Mouse (Mus musculus) stomach, postnatal 0 days (tissue): ENCODE measurements around the gene Elf1. TPM values are rescaled to one million over a fixed set of nuclear protein-coding genes. Genes with fewer than 3 reads are reported as not detected.
A peak's percentile ranks its signal among the peaks of the same experiment; 100 is the strongest.

Experiments
- ATAC-seq: fragments of 200-750 bp; cut with Nextera tagmentation; 2 replicates; pipeline ENCODE4 v1.8.0; 2017; ENCODE audit not compliant: low FRiP score, low TSS enrichment
- DNase-seq: peaks from one replicate; pipeline ENCODE4 v3.0.0-alpha.2; 2016; ENCODE audit warnings: low spot score
- H3K27ac ChIP-seq: fragments of 300-500 bp; sonication (generic); replicated peaks from 2 replicates; pipeline ENCODE4 v1.5.1; 2014; ENCODE audit warnings: mild to moderate bottlenecking, control low read depth
- H3K27me3 ChIP-seq: fragments of 300-500 bp; sonication (generic); 2 replicates; pipeline ENCODE4 v1.6.1; 2014; ENCODE audit warnings: low read length; ENCODE audit not compliant: control insufficient read depth, insufficient read depth
- H3K36me3 ChIP-seq: fragments of 300-500 bp; sonication (generic); 2 replicates; pipeline ENCODE4 v1.6.1; 2014; ENCODE audit warnings: low read length, mixed read lengths; ENCODE audit not compliant: control insufficient read depth, insufficient read depth
- H3K4me1 ChIP-seq: fragments of 300-500 bp; sonication (generic); replicated peaks from 2 replicates; pipeline ENCODE4 v1.6.1; 2014; ENCODE audit warnings: antibody characterized with exemption; ENCODE audit not compliant: control insufficient read depth, insufficient read depth
- H3K4me2 ChIP-seq: fragments of 300-500 bp; sonication (generic); replicated peaks from 2 replicates; pipeline ENCODE4 v1.6.1; 2014; ENCODE audit warnings: low read depth, mild to moderate bottlenecking, control low read depth, moderate library complexity
- H3K4me3 ChIP-seq: fragments of 300-500 bp; sonication (generic); 2 replicates; pipeline ENCODE4 v1.5.1; 2014; ENCODE audit warnings: low read depth, low read length, control low read depth
- H3K9ac ChIP-seq: fragments of 300-500 bp; sonication (generic); 2 replicates; pipeline ENCODE4 v1.6.1; 2014; ENCODE audit warnings: mild to moderate bottlenecking, low read length, control low read depth, mixed read lengths
- H3K9me3 ChIP-seq: fragments of 300-500 bp; sonication (generic); 2 replicates; pipeline ENCODE4 v1.6.1; 2016; ENCODE audit warnings: low read length; ENCODE audit not compliant: control insufficient read depth
- CTCF ChIP-seq: IDR thresholded peaks from 2 replicates; pipeline ENCODE4 v1.5.1; 2016; ENCODE audit warnings: antibody characterized with exemption, low read depth, mild to moderate bottlenecking, moderate library complexity
- EP300 ChIP-seq: optimal IDR thresholded peaks from 2 replicates; pipeline ENCODE3; 2016; ENCODE audit warnings: antibody characterized with exemption
- WGBS: fragments of 180-500 bp; shearing (Covaris S2); extraction: QIAGEN DNeasy Blood & Tissue Kit; methylation state at CpG from one replicate; pipeline ENCODE4 v1.1.7; 2014; 5-methylcytosine and 5-hydroxymethylcytosine counted together
- polyA plus RNA-seq: library from polyadenylated mRNA; unstranded; fragments of >200 nt; fragmentation: Nextera tagmentation; extraction: Ambion mirVana; gene quantifications from 2 replicates; pipeline ENCODE4 v1.2.1, GENCODE M21; 2015

Elf1 gene
- polyA plus RNA-seq, 1 experiment from 2014 or later = 19.3 TPM

- TF ChIP-seq EP300 = no peak
- no peak for TF ChIP-seq CTCF
- Histone ChIP-seq H3K9ac (no peak overlapping the region), H3K4me3 (no peak overlapping the region), H3K27me3 (no peaks in the 10 kb centered on the region), H3K36me3 (no peaks in the 10 kb centered on the region), H3K9me3 (no peaks in the 10 kb centered on the region), H3K4me2 (no peak overlapping the region), H3K27ac (peak overlapping the region; percentile 36; the same call in 1 of the 2 replicates), H3K4me1 (0 out of 2 replicates have a peak, but pooled peaks cover 2% of the 10 kb centered on the region)
- 49% methylated on average over 8 of the region's 8 CpGs for WGBS
- ATAC-seq = peak; percentile 88
- DNase-seq = peak; percentile 40
Measured at GRCm38 (mm10) chr14:79515100-79515499, 34.1 kb downstream of the Elf1 start.

DNA sequence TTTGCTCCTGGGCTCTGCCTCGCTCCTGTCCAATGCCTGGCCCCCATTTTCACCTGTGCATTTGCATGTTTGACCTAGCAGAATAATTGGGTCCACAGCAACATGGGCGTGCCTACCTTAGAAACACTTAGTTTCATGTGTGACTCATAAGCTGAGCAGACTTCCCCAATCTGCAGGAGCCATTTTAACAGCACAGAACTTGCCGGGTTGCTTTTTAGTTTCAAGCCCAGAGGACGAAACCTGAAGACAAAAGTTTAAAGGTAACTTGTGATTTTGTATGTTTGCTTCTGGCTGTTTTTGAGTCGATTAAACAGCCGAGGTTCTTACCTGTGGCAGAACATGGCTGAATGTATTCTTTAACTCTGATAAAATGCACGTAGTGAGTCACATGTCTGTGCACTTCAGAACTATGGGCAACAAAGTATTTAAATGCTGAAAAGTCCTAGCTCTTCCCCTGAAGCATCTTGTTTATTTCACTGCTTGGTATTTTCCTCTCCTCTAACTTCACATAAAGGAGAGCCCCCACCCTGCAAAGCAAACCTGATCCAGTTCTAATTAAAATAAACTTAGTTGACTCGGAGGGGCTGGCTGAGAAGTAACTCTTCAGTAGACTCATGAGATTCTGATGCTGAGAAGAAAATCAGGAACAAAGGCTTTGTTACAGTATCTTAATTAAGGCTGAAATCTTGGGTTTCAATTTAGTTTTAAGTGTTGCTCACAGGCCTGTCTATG, 34.7 kb downstream of the Elf1 start:
- peak overlapping the region; percentile 84 for H3K27ac ChIP-seq
- peak overlapping the region; percentile 18 for H3K4me3 ChIP-seq
- 50% methylated on average over 8 of the region's 8 CpGs for WGBS
- H3K4me1 ChIP-seq = 0 out of 2 replicates have a peak, but pooled peaks cover 2% of the 10 kb centered on the region
- H3K9me3 ChIP-seq = no peaks in the 10 kb centered on the region
- H3K4me2 ChIP-seq = peak overlapping the region; percentile 38
- H3K9ac ChIP-seq = peak overlapping the region; percentile 28; the same call in 1 of the 2 replicates
- peak; percentile 94 for ATAC-seq
- DNase-seq = peak; percentile 77
- H3K27me3 ChIP-seq = no peaks in the 10 kb centered on the region
- no peaks in the 10 kb centered on the region for H3K36me3 ChIP-seq
- no peak for TF ChIP-seq CTCF
- no peak for TF ChIP-seq EP300

GRCm38 (mm10) chr14:79516243-79516610, 35.2 kb downstream of the Elf1 start:
- Histone ChIP-seq H3K36me3 (no peaks in the 10 kb centered on the region), H3K9ac (peak overlapping the region; percentile 28), H3K27ac (peak overlapping the region; percentile 84), H3K4me3 (peak overlapping the region; percentile 18), H3K9me3 (no peaks in the 10 kb centered on the region), H3K27me3 (no peaks in the 10 kb centered on the region), H3K4me2 (peak overlapping the region; percentile 38), H3K4me1 (0 out of 2 replicates have a peak, but pooled peaks cover 2% of the 10 kb centered on the region)
- TF ChIP-seq CTCF = no peak
- no peak for TF ChIP-seq EP300
- WGBS = 44% methylated on average over 5 of the region's 5 CpGs
- no peak for ATAC-seq
- DNase-seq = no peak

DNA sequence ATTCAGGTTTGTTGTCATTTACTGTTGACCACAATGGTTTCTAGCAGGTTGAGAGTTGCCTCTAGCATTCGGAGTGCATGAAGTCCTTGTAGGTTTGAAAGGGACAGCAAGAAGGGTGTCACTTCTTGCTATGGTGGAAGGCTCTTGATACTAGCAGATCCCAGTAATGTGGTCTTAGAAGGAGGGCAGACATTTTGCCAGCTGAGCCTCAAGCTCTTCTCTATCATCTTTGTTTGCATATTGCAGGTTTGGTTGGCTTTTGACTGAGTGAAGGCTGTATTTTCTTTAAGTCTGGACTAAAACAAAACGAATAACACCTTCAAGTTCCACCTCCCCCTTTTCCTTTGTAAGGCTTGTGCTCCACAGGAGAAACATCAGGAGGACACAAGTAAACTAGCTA, 35.8 kb downstream of the Elf1 start:
- ATAC-seq (no peak), DNase-seq (no peak)
- H3K4me3 ChIP-seq = 0 out of 2 replicates have a peak overlapping the region, but pooled peaks have one; percentile 18
- peak overlapping the region; percentile 28 for H3K9ac ChIP-seq
- H3K27ac ChIP-seq = peak overlapping the region; percentile 56; the same call in 1 of the 2 replicates
- no peaks in the 10 kb centered on the region for H3K36me3 ChIP-seq
- 0 out of 2 replicates have a peak, but pooled peaks cover 2% of the 10 kb centered on the region for H3K4me1 ChIP-seq
- H3K27me3 ChIP-seq = no peaks in the 10 kb centered on the region
- 45% methylated on average over 2 of the region's 2 CpGs for WGBS
- TF ChIP-seq CTCF (no peak), EP300 (no peak)
- H3K9me3 ChIP-seq = no peaks in the 10 kb centered on the region
- H3K4me2 ChIP-seq = peak overlapping the region; percentile 38

GRCm38 (mm10) chr14:79517185-79517740, 36.3 kb downstream of the Elf1 start:
- DNase-seq = no peak
- 0 out of 2 replicates have a peak, but pooled peaks cover 2% of the 10 kb centered on the region for H3K4me1 ChIP-seq
- no peaks in the 10 kb centered on the region for H3K36me3 ChIP-seq
- H3K9ac ChIP-seq = peak overlapping the region; percentile 28
- WGBS = 66% methylated on average over 8 of the region's 8 CpGs
- peak overlapping the region; percentile 38 for H3K4me2 ChIP-seq
- H3K4me3 ChIP-seq = peak overlapping the region; percentile 6; the same call in 1 of the 2 replicates
- H3K27ac ChIP-seq = peak overlapping the region; percentile 56; the same call in 1 of the 2 replicates
- TF ChIP-seq EP300 = no peak
- no peak for TF ChIP-seq CTCF
- no peaks in the 10 kb centered on the region for H3K27me3 ChIP-seq
- H3K9me3 ChIP-seq = no peaks in the 10 kb centered on the region
- no peak for ATAC-seq

- Histone ChIP-seq H3K9me3 (no peaks in the 10 kb centered on the region), H3K27me3 (no peaks in the 10 kb centered on the region), H3K9ac (no peak overlapping the region), H3K4me2 (no peak overlapping the region), H3K36me3 (no peaks in the 10 kb centered on the region), H3K4me1 (0 out of 2 replicates have a peak, but pooled peaks cover 2% of the 10 kb centered on the region), H3K27ac (no peak overlapping the region), H3K4me3 (no peak overlapping the region)
- ATAC-seq (no peak), DNase-seq (no peak)
- no peak for TF ChIP-seq CTCF
- 58% methylated on average over 2 of the region's 2 CpGs for WGBS
Measured at GRCm38 (mm10) chr14:79518123-79518522, 37.1 kb downstream of the Elf1 start.
